Mouse (Mus musculus): ENCODE results near the gene Cox7a1. TPM values are rescaled to one million over a fixed set of nuclear protein-coding genes. Genes with fewer than 3 reads are reported as not detected.

Cox7a1 gene
- total RNA-seq, 1 experiment = 54.8 TPM

DNA sequence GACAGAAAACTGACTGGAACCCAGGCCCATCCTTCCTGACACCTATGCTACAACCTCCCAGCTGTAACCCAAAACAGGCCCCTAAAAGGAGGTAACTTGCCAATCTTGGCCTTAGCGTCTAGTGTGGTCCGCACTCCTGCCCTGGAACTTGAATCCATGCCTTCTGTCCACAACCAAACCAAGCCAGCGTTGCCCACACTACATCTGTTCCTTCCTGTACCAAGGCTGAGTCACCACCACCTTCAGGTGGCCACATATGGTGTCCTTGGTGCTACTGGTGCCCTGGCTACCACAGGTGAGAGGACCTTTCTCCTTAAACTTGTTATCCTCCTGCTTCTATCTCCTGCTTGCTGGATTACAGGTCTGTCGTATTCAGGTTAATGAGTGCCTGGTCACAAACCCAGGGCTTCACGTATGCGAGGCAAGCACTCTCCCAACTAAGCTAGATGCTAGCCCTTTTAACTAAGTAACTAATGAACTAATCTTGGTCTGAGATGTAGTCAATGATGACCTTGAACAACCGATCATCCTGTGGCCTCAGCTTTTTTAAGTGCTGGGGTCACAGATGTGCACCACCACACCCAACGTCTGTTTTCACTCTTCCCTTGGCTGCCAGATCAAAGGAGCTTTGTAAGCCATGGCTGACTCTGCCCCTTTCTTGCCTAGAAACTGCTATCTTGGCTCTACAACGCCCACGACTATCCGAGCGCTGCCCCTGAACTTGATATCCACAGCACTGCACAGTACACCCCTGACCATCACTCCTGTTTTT, 4.6 kb downstream of the Cox7a1 start:
- H3K9me3 ChIP-seq (ENCODE audit: control insufficient read depth, insufficient read depth, low read depth, low read length) = no peaks in the 10 kb centered on the region
- peak overlapping the region; percentile 44; the same call in 1 of the 2 replicates for H3K27ac ChIP-seq (ENCODE audit: insufficient read depth, low read depth, low read length, poor library complexity, severe bottlenecking)
- DNase-seq (ENCODE audit: low read depth, low spot score) = no peak
- TF ChIP-seq CHD2 (IDR thresholded peaks at IDR 0.05; ENCODE audit: low read depth, low read length) (no peak), ZNF384 (IDR thresholded peaks at IDR 0.05; ENCODE audit: low read depth, low read length) (no peak), ZC3H11A (IDR thresholded peaks at IDR 0.05; ENCODE audit: borderline replicate concordance, low read depth, low read length) (no peak), MAFK (IDR thresholded peaks at IDR 0.05; ENCODE audit: insufficient read depth, low read depth, low read length) (no peak), HCFC1 (IDR thresholded peaks at IDR 0.05; ENCODE audit: borderline replicate concordance, insufficient read depth, low read length) (no peak)
- in situ Hi-C loops (cut with MboI; ENCODE audit: low sequenced_read_pairs in 2 of 2, unreplicated experiment in 2 of 2) = no loop called here
- H3K9ac ChIP-seq (ENCODE audit: insufficient read depth, low read depth, low read length, poor library complexity, severe bottlenecking) = no peak overlapping the region; the same call in 1 of the 2 replicates
- peaks cover 52% of the 10 kb centered on the region for H3K36me3 ChIP-seq (ENCODE audit: control insufficient read depth, insufficient read depth, low read length, poor library complexity, severe bottlenecking)
- no peak overlapping the region for H3K4me3 ChIP-seq (ENCODE audit: insufficient read depth in 1 of 2, low read depth in 1 of 2, low read length in 2 of 2, poor library complexity in 1 of 2, severe bottlenecking in 1 of 2)
- peaks cover 0 to 33% of the 10 kb centered on the region in 2 experiments; a peak in 2 of 4 replicates for H3K4me1 ChIP-seq (ENCODE audit: control insufficient read depth in 2 of 2, insufficient read depth in 2 of 2, low read length in 2 of 2, poor library complexity in 1 of 2)

- peak; percentile 68 for DNase-seq (ENCODE audit: low read depth, low spot score)
- in situ Hi-C loops (cut with MboI; ENCODE audit: low sequenced_read_pairs in 2 of 2, unreplicated experiment in 2 of 2) = no loop called here
- H3K4me1 ChIP-seq (ENCODE audit: control insufficient read depth in 2 of 2, insufficient read depth in 2 of 2, low read length in 2 of 2, poor library complexity in 1 of 2) = peaks cover 0 to 32% of the 10 kb centered on the region in 2 experiments; a peak in 2 of 4 replicates
- peaks cover 52% of the 10 kb centered on the region for H3K36me3 ChIP-seq (ENCODE audit: control insufficient read depth, insufficient read depth, low read length, poor library complexity, severe bottlenecking)
- peak overlapping the region; percentile 32; the same call in 1 of the 2 replicates for H3K27ac ChIP-seq (ENCODE audit: insufficient read depth, low read depth, low read length, poor library complexity, severe bottlenecking)
- H3K9me3 ChIP-seq (ENCODE audit: control insufficient read depth, insufficient read depth, low read depth, low read length) = no peaks in the 10 kb centered on the region
- H3K4me3 ChIP-seq (ENCODE audit: insufficient read depth in 1 of 2, low read depth in 1 of 2, low read length in 2 of 2, poor library complexity in 1 of 2, severe bottlenecking in 1 of 2) = no peak overlapping the region
- no peak for TF ChIP-seq HCFC1 (IDR thresholded peaks at IDR 0.05; ENCODE audit: borderline replicate concordance, insufficient read depth, low read length)
- no peak for TF ChIP-seq MAFK (IDR thresholded peaks at IDR 0.05; ENCODE audit: insufficient read depth, low read depth, low read length)
- TF ChIP-seq ZC3H11A (IDR thresholded peaks at IDR 0.05; ENCODE audit: borderline replicate concordance, low read depth, low read length) = no peak
- TF ChIP-seq CHD2 (IDR thresholded peaks at IDR 0.05; ENCODE audit: low read depth, low read length) = no peak
- TF ChIP-seq ZNF384 (IDR thresholded peaks at IDR 0.05; ENCODE audit: low read depth, low read length) = no peak
- no peak overlapping the region; the same call in 1 of the 2 replicates for H3K9ac ChIP-seq (ENCODE audit: insufficient read depth, low read depth, low read length, poor library complexity, severe bottlenecking)
Observed at GRCm38 (mm10) chr7:30189116-30189491, 5.2 kb downstream of the Cox7a1 start.

DNA sequence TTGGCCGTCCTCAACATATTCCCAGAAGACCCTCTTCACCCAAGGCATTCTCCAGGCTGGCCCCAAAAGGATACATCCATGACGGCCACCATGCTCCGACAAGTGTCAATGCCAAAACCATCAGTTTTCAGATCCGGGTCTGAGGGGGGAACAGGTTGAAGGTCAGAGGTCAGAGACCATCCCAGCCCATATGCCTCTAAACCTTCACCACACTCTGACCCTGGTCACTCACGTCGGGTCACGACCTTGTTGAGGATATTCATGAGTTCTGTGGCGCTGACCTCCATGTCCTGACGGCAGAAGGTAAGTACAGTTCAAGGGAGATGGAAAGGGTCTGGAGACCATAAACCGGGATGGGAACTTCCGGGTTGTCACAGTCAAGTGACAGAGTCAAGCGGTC, 8.1 kb downstream of the Cox7a1 start:
- H3K4me1 ChIP-seq (ENCODE audit: control insufficient read depth in 2 of 2, insufficient read depth in 2 of 2, low read length in 2 of 2, poor library complexity in 1 of 2) = peaks cover 4 to 20% of the 10 kb centered on the region in 2 experiments; a peak in 3 of 4 replicates
- H3K4me3 ChIP-seq (ENCODE audit: insufficient read depth in 1 of 2, low read depth in 1 of 2, low read length in 2 of 2, poor library complexity in 1 of 2, severe bottlenecking in 1 of 2) = peak overlapping the region; percentile 80 to 86; a peak in 3 of 4 replicates
- no peak overlapping the region for H3K27ac ChIP-seq (ENCODE audit: insufficient read depth, low read depth, low read length, poor library complexity, severe bottlenecking)
- peaks cover 36% of the 10 kb centered on the region for H3K36me3 ChIP-seq (ENCODE audit: control insufficient read depth, insufficient read depth, low read length, poor library complexity, severe bottlenecking)
- TF ChIP-seq HCFC1 (IDR thresholded peaks at IDR 0.05; ENCODE audit: borderline replicate concordance, insufficient read depth, low read length) (no peak), MAFK (IDR thresholded peaks at IDR 0.05; ENCODE audit: insufficient read depth, low read depth, low read length) (no peak), ZNF384 (IDR thresholded peaks at IDR 0.05; ENCODE audit: low read depth, low read length) (no peak), ZC3H11A (IDR thresholded peaks at IDR 0.05; ENCODE audit: borderline replicate concordance, low read depth, low read length) (no peak), CHD2 (IDR thresholded peaks at IDR 0.05; ENCODE audit: low read depth, low read length) (no peak)
- 0 out of 2 replicates have a peak overlapping the region, but pooled peaks have one; percentile 60 for H3K9ac ChIP-seq (ENCODE audit: insufficient read depth, low read depth, low read length, poor library complexity, severe bottlenecking)
- no peak for DNase-seq (ENCODE audit: low read depth, low spot score)
- no peaks in the 10 kb centered on the region for H3K9me3 ChIP-seq (ENCODE audit: control insufficient read depth, insufficient read depth, low read depth, low read length)
- in situ Hi-C loops (cut with MboI; ENCODE audit: low sequenced_read_pairs in 2 of 2, unreplicated experiment in 2 of 2) = no loop called here

- Histone ChIP-seq H3K27ac (ENCODE audit: insufficient read depth, low read depth, low read length, poor library complexity, severe bottlenecking) (peak overlapping the region; percentile 68), H3K9ac (ENCODE audit: insufficient read depth, low read depth, low read length, poor library complexity, severe bottlenecking) (peak overlapping the region; percentile 70), H3K4me1 (ENCODE audit: control insufficient read depth in 2 of 2, insufficient read depth in 2 of 2, low read length in 2 of 2, poor library complexity in 1 of 2) (peaks cover 5 to 20% of the 10 kb centered on the region in 2 experiments; a peak in 3 of 4 replicates), H3K36me3 (ENCODE audit: control insufficient read depth, insufficient read depth, low read length, poor library complexity, severe bottlenecking) (peaks cover 29% of the 10 kb centered on the region), H3K4me3 (ENCODE audit: insufficient read depth in 1 of 2, low read depth in 1 of 2, low read length in 2 of 2, poor library complexity in 1 of 2, severe bottlenecking in 1 of 2) (peak overlapping the region; percentile 80 to 86), H3K9me3 (ENCODE audit: control insufficient read depth, insufficient read depth, low read depth, low read length) (no peaks in the 10 kb centered on the region)
- DNase-seq (ENCODE audit: low read depth, low spot score) = peak; percentile 90
- TF ChIP-seq HCFC1 (IDR thresholded peaks at IDR 0.05; ENCODE audit: borderline replicate concordance, insufficient read depth, low read length) = no peak
- 0 out of 2 replicates have a peak, but pooled peaks have one; percentile 24 for TF ChIP-seq ZNF384 (IDR thresholded peaks at IDR 0.05; ENCODE audit: low read depth, low read length)
- no peak for TF ChIP-seq ZC3H11A (IDR thresholded peaks at IDR 0.05; ENCODE audit: borderline replicate concordance, low read depth, low read length)
- TF ChIP-seq MAFK (IDR thresholded peaks at IDR 0.05; ENCODE audit: insufficient read depth, low read depth, low read length) = no peak
- TF ChIP-seq CHD2 (IDR thresholded peaks at IDR 0.05; ENCODE audit: low read depth, low read length) = no peak
- in situ Hi-C loops (cut with MboI; ENCODE audit: low sequenced_read_pairs in 2 of 2, unreplicated experiment in 2 of 2) = no loop called here
Observed at GRCm38 (mm10) chr7:30193013-30193412, 9.1 kb downstream of the Cox7a1 start.
